Mouse (Mus musculus): ENCODE data around the gene Grrp1.
"Not testable (repeated sequence)": the region's sequence is repeated elsewhere in the genome, so short reads cannot be mapped to it uniquely, and the experiment has no call there.

The Grrp1 gene

GRCm38 (mm10) chr4:134253722-134254324 is at the start of gene Grrp1:
TSS of gene Grrp1 (minus strand) at chr4:134254106.
- no peak for DNase-seq (ENCODE audit: low spot score in 2 of 2)

GRCm38 (mm10) chr4:134302084-134302483 is 48.2 kb upstream of the Grrp1 start:
- no peak for DNase-seq (ENCODE audit: low spot score in 2 of 2)

- DNase-seq (ENCODE audit: low spot score in 2 of 2), result no peak
Observed at GRCm38 (mm10) chr4:134300316-134300715, 46.4 kb upstream of the Grrp1 start.

GRCm38 (mm10) chr4:134299498-134299810 is 45.5 kb upstream of the Grrp1 start:
- DNase-seq (ENCODE audit: low spot score in 2 of 2), result no peak

GRCm38 (mm10) chr4:134298626-134299497 is 45.0 kb upstream of the Grrp1 start:
- no peak for DNase-seq (ENCODE audit: low spot score in 2 of 2)

GRCm38 (mm10) chr4:134297369-134297768 is 43.5 kb upstream of the Grrp1 start:
- no peak for DNase-seq (ENCODE audit: low spot score in 2 of 2)

- DNase-seq (ENCODE audit: low spot score in 2 of 2), result no peak
Observed at GRCm38 (mm10) chr4:134296523-134296922, 42.6 kb upstream of the Grrp1 start.

GRCm38 (mm10) chr4:134296096-134296495 is 42.2 kb upstream of the Grrp1 start:
- DNase-seq (ENCODE audit: low spot score in 2 of 2), result not testable (repeated sequence)

- no peak for DNase-seq (ENCODE audit: low spot score in 2 of 2)
Observed at GRCm38 (mm10) chr4:134293692-134294163, 39.8 kb upstream of the Grrp1 start.

GRCm38 (mm10) chr4:134293061-134293691 is 39.3 kb upstream of the Grrp1 start:
- DNase-seq (ENCODE audit: low spot score in 2 of 2), result no peak

GRCm38 (mm10) chr4:134292067-134292466 is 38.2 kb upstream of the Grrp1 start:
- DNase-seq (ENCODE audit: low spot score in 2 of 2), result peak; percentile 44 to 66

GRCm38 (mm10) chr4:134288397-134289256 is 34.7 kb upstream of the Grrp1 start:
- no peak for DNase-seq (ENCODE audit: low spot score in 2 of 2)

- peak; percentile 77 to 83 for DNase-seq (ENCODE audit: low spot score in 2 of 2)
Observed at GRCm38 (mm10) chr4:134287575-134288025, 33.7 kb upstream of the Grrp1 start, which contains the start of gene Pdik1l. TSS of gene Pdik1l (minus strand) at chr4:134287895.

GRCm38 (mm10) chr4:134287168-134287564 is 33.3 kb upstream of the Grrp1 start:
- peak; percentile 93 to 94 for DNase-seq (ENCODE audit: low spot score in 2 of 2)

GRCm38 (mm10) chr4:134286226-134287167 is 32.6 kb upstream of the Grrp1 start:
- DNase-seq (ENCODE audit: low spot score in 2 of 2), result no peak

GRCm38 (mm10) chr4:134284942-134285341 is 31.0 kb upstream of the Grrp1 start:
- DNase-seq (ENCODE audit: low spot score in 2 of 2), result peak; percentile 26 to 67

- DNase-seq (ENCODE audit: low spot score in 2 of 2), result peak; percentile 78 to 84
Observed at GRCm38 (mm10) chr4:134273417-134274345, 19.8 kb upstream of the Grrp1 start.

GRCm38 (mm10) chr4:134272731-134273416 is 19.0 kb upstream of the Grrp1 start:
- no peak for DNase-seq (ENCODE audit: low spot score in 2 of 2)

- DNase-seq (ENCODE audit: low spot score in 2 of 2), result no peak
Observed at GRCm38 (mm10) chr4:134271979-134272378, 18.1 kb upstream of the Grrp1 start.
